Mouse (Mus musculus) liver, postnatal 0 days (tissue): Measurements from ENCODE around the gene Fgd3. TPM values are rescaled to one million over a fixed set of nuclear protein-coding genes. Genes with fewer than 3 reads are reported as not detected.

ENCODE experiments used
- ATAC-seq: fragments of 200-750 bp; cut with Nextera tagmentation; 2 replicates; pipeline ENCODE4 v1.8.0; 2017; ENCODE audit warnings: mild to moderate bottlenecking, moderate library complexity
- DNase-seq: peaks from one replicate; pipeline ENCODE4 v3.0.0-alpha.2; 2016
- H3K27ac ChIP-seq: fragments of 300-500 bp; sonication (generic); 2 replicates; pipeline ENCODE4 v1.5.1; 2014; ENCODE audit warnings: antibody characterized with exemption, moderate library complexity, mild to moderate bottlenecking, low read depth
- H3K27me3 ChIP-seq: fragments of 300-500 bp; sonication (generic); 2 replicates; pipeline ENCODE4 v1.6.1; 2014; ENCODE audit warnings: low read length, control low read depth, mixed read lengths; ENCODE audit not compliant: insufficient read depth
- H3K36me3 ChIP-seq: fragments of 300-500 bp; sonication (generic); replicated peaks from 2 replicates; pipeline ENCODE4 v1.6.1; 2014; ENCODE audit warnings: mild to moderate bottlenecking, control low read depth, low read length, moderate library complexity, mixed read lengths; ENCODE audit not compliant: insufficient read depth
- H3K4me1 ChIP-seq: fragments of 300-500 bp; sonication (generic); 2 replicates; pipeline ENCODE4 v1.6.1; 2014; ENCODE audit warnings: antibody characterized with exemption, mild to moderate bottlenecking, control low read depth; ENCODE audit not compliant: insufficient read depth
- H3K4me2 ChIP-seq: fragments of 300-500 bp; sonication (generic); 2 replicates; pipeline ENCODE4 v1.6.1; 2014; ENCODE audit warnings: low read depth, mild to moderate bottlenecking, low read length, moderate library complexity, mixed read lengths
- H3K4me3 ChIP-seq: fragments of 300-500 bp; sonication (generic); 2 replicates; pipeline ENCODE4 v1.5.1; 2014; ENCODE audit warnings: low read depth, low read length
- H3K9ac ChIP-seq: fragments of 300-500 bp; sonication (generic); replicated peaks from 2 replicates; pipeline ENCODE4 v1.6.1; 2014; ENCODE audit warnings: mild to moderate bottlenecking, moderate library complexity
- H3K9me3 ChIP-seq: fragments of 300-500 bp; sonication (generic); 2 replicates; pipeline ENCODE4 v1.6.1; 2016; ENCODE audit warnings: mild to moderate bottlenecking, control low read depth, low read length, mixed read lengths
- CTCF ChIP-seq: sonication (generic); IDR thresholded peaks from 2 replicates; pipeline ENCODE4 v1.5.1; 2016; ENCODE audit warnings: antibody characterized with exemption, low read depth
- EP300 ChIP-seq: IDR thresholded peaks from 2 replicates; pipeline ENCODE4 v1.6.1; 2016; ENCODE audit warnings: antibody characterized with exemption, low read depth, mild to moderate bottlenecking
- WGBS: fragments of 180-500 bp; shearing (Covaris S2); extraction: QIAGEN DNeasy Blood & Tissue Kit; methylation state at CpG from one replicate; pipeline ENCODE4 v1.1.7; 2014; ENCODE audit not compliant: insufficient replicate concordance; 5-methylcytosine and 5-hydroxymethylcytosine counted together
- polyA plus RNA-seq: library from polyadenylated mRNA; unstranded; fragments of >200 nt; fragmentation: Nextera tagmentation; extraction: Ambion mirVana; gene quantifications from 2 replicates; pipeline ENCODE4 v1.2.1, GENCODE M21; 2015

Gene Fgd3
- polyA plus RNA-seq, 1 experiment from 2014 or later, result 0.62 TPM

GRCm38 (mm10) chr13:49245251-49245650 is 74.9 kb downstream of the Fgd3 start:
- H3K4me1 ChIP-seq, result peaks cover 33% of the 10 kb centered on the region
- no peaks in the 10 kb centered on the region for H3K36me3 ChIP-seq
- TF ChIP-seq EP300, result no peak
- TF ChIP-seq CTCF, result no peak
- H3K9me3 ChIP-seq, result no peaks in the 10 kb centered on the region
- no peak for DNase-seq
- H3K9ac ChIP-seq, result no peak overlapping the region
- WGBS, result 63% methylated on average over 4 of the region's 4 CpGs
- H3K4me3 ChIP-seq, result no peak overlapping the region
- no peak overlapping the region for H3K4me2 ChIP-seq
- H3K27ac ChIP-seq, result no peak overlapping the region
- ATAC-seq, result no peak
- peaks cover 23% of the 10 kb centered on the region for H3K27me3 ChIP-seq

GRCm38 (mm10) chr13:49243492-49243891 is 76.6 kb downstream of the Fgd3 start:
- H3K4me3 ChIP-seq, result no peak overlapping the region
- H3K36me3 ChIP-seq, result no peaks in the 10 kb centered on the region
- H3K4me2 ChIP-seq, result no peak overlapping the region
- H3K27me3 ChIP-seq, result peaks cover 22% of the 10 kb centered on the region
- peaks cover 35% of the 10 kb centered on the region for H3K4me1 ChIP-seq
- H3K27ac ChIP-seq, result peak overlapping the region; percentile 95
- DNase-seq (no peak), ATAC-seq (no peak)
- TF ChIP-seq EP300 (no peak), CTCF (no peak)
- whole genome bisulfite sequencing, result 41% methylated on average over 2 of the region's 2 CpGs
- no peak overlapping the region for H3K9ac ChIP-seq
- no peaks in the 10 kb centered on the region for H3K9me3 ChIP-seq

- Histone ChIP-seq H3K36me3 (no peaks in the 10 kb centered on the region), H3K9me3 (no peaks in the 10 kb centered on the region), H3K4me1 (peaks cover 25% of the 10 kb centered on the region), H3K9ac (no peak overlapping the region; the same call in 1 of the 2 replicates), H3K27ac (peak overlapping the region; percentile 95), H3K4me2 (peak overlapping the region; percentile 49), H3K27me3 (peaks cover 12% of the 10 kb centered on the region), H3K4me3 (no peak overlapping the region)
- DNase-seq (peak; percentile 79), ATAC-seq (peak; percentile 78)
- 27% methylated on average over 9 of the region's 9 CpGs for WGBS
- peak; percentile 42; the same call in 1 of the 2 replicates for TF ChIP-seq EP300
- TF ChIP-seq CTCF, result peak; percentile 22
Observed at GRCm38 (mm10) chr13:49242321-49243065, 77.6 kb downstream of the Fgd3 start.

- H3K4me3 ChIP-seq, result no peak overlapping the region
- no peak overlapping the region for H3K27ac ChIP-seq
- no peak overlapping the region for H3K4me2 ChIP-seq
- H3K4me1 ChIP-seq, result peaks cover 24% of the 10 kb centered on the region
- H3K36me3 ChIP-seq, result no peaks in the 10 kb centered on the region
- H3K9ac ChIP-seq, result no peak overlapping the region
- DNase-seq, result no peak
- 87% methylated on average over 8 of the region's 8 CpGs for WGBS
- no peak for ATAC-seq
- TF ChIP-seq CTCF (no peak), EP300 (no peak)
- no peaks in the 10 kb centered on the region for H3K9me3 ChIP-seq
- H3K27me3 ChIP-seq, result no peaks in the 10 kb centered on the region
Observed at GRCm38 (mm10) chr13:49238737-49239136, 81.4 kb downstream of the Fgd3 start.

GRCm38 (mm10) chr13:49237617-49238016 is 82.5 kb downstream of the Fgd3 start:
- 90% methylated on average over 8 of the region's 8 CpGs for WGBS

GRCm38 (mm10) chr13:49234711-49235110 is 85.4 kb downstream of the Fgd3 start:
- Histone ChIP-seq H3K4me1 (peaks cover 3% of the 10 kb centered on the region; the same call in 1 of the 2 replicates), H3K36me3 (no peaks in the 10 kb centered on the region), H3K9me3 (no peaks in the 10 kb centered on the region), H3K9ac (no peak overlapping the region), H3K27ac (no peak overlapping the region), H3K4me2 (no peak overlapping the region), H3K4me3 (no peak overlapping the region), H3K27me3 (no peaks in the 10 kb centered on the region)
- peak; percentile 29; the same call in 1 of the 2 replicates for TF ChIP-seq CTCF
- no peak for TF ChIP-seq EP300
- ATAC-seq, result no peak
- WGBS, result 91% methylated on average over 4 of the region's 4 CpGs
- DNase-seq, result no peak

More at GRCm38 (mm10) chr13:49237617-49238016, 82.5 kb downstream of the Fgd3 start:
- no peak overlapping the region for H3K4me3 ChIP-seq
- no peak overlapping the region for H3K9ac ChIP-seq
- no peak overlapping the region for H3K27ac ChIP-seq
- DNase-seq (no peak), ATAC-seq (no peak)
- no peaks in the 10 kb centered on the region for H3K27me3 ChIP-seq
- H3K4me1 ChIP-seq, result peaks cover 16% of the 10 kb centered on the region
- TF ChIP-seq CTCF, result no peak
- no peak for TF ChIP-seq EP300
- H3K9me3 ChIP-seq, result no peaks in the 10 kb centered on the region
- H3K4me2 ChIP-seq, result no peak overlapping the region
- H3K36me3 ChIP-seq, result no peaks in the 10 kb centered on the region
